15 mouse cellular contexts compared by ENCODE assay signal in the genomic region with DNA sequence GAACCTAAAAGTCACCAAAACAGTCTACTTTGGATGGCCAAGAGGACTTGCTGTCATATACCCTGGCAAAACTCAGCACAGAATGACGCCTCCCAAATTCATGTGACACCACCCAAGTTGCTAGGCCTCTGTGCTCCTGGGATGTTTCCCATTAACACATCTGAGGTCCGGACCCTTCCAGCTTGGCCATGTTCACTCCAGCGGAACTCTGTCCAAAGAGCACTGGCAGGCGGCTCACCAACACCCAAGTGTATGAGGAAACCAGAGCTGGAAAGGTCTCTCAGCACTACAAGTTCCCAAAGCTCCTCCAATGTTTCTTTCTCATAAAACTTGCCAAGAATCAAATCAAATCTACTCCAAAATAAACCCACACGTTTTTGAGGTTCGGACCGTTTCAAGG.
DNase-seq lines count a peak whose midpoint lies in the region; ATAC-seq and TF ChIP-seq lines count a peak whose summit lies in the region.
"Had no signal": no experiment of that assay in that cellular context is flagged by ENCODE, and none has a peak within 500 bp of the region (broad histone marks: within the 10 kb centered on the region; RNA-seq: fewer than 3 reads in every experiment).

No protein-coding gene starts in this region.

- H3K4me3 ChIP-seq in kidney, adult 2 months (ENCODE audit: insufficient read depth, low read depth, low read length), result no peak overlapping the region
- no peak overlapping the region for H3K4me3 ChIP-seq in kidney, embryonic 15.5 days (replicated peaks)
- no peak overlapping the region for H3K4me3 ChIP-seq in hindbrain, embryonic 12.5 days
- H3K4me3 ChIP-seq: heart, embryonic 15.5 days had no signal

- H3K9me3 ChIP-seq in kidney, embryonic 15.5 days (replicated peaks), result no peaks in the 10 kb centered on the region
- H3K9me3 ChIP-seq in hindbrain, embryonic 12.5 days (replicated peaks), result no peaks in the 10 kb centered on the region
- H3K9me3 ChIP-seq: heart, embryonic 15.5 days had no signal

- H3K9ac ChIP-seq in kidney, embryonic 15.5 days, result no peak overlapping the region
- H3K9ac ChIP-seq in hindbrain, embryonic 12.5 days, result no peak overlapping the region
- H3K9ac ChIP-seq: heart, embryonic 15.5 days had no signal

- 61% methylated on average over 7 of the region's 7 CpGs for WGBS in kidney, adult 2 months
- 85% methylated on average over 7 of the region's 7 CpGs for WGBS in kidney, embryonic 15.5 days
- WGBS in hindbrain, embryonic 12.5 days, result 91% methylated on average over 7 of the region's 7 CpGs

- no peaks in the 10 kb centered on the region for H3K4me1 ChIP-seq in kidney, adult 2 months (ENCODE audit: control insufficient read depth, insufficient read depth, low read length)
- no peaks in the 10 kb centered on the region for H3K4me1 ChIP-seq in kidney, embryonic 15.5 days
- no peaks in the 10 kb centered on the region for H3K4me1 ChIP-seq in hindbrain, embryonic 12.5 days
- H3K4me1 ChIP-seq: heart, embryonic 15.5 days had no signal

- H3K36me3 ChIP-seq in kidney, adult 2 months (ENCODE audit: control insufficient read depth, insufficient read depth, low read length), result no peaks in the 10 kb centered on the region
- H3K36me3 ChIP-seq in kidney, embryonic 15.5 days, result no peaks in the 10 kb centered on the region
- no peaks in the 10 kb centered on the region for H3K36me3 ChIP-seq in hindbrain, embryonic 12.5 days
- H3K36me3 ChIP-seq: heart, embryonic 15.5 days had no signal

- no peaks in the 10 kb centered on the region for H3K27me3 ChIP-seq in kidney, adult 2 months (replicated peaks; ENCODE audit: control insufficient read depth, insufficient read depth, low read length)
- H3K27me3 ChIP-seq in kidney, embryonic 15.5 days, result no peaks in the 10 kb centered on the region
- H3K27me3 ChIP-seq in hindbrain, embryonic 12.5 days, result no peaks in the 10 kb centered on the region
- H3K27me3 ChIP-seq: heart, embryonic 15.5 days; Patski had no signal

- peak; percentile 60 for DNase-seq in kidney, adult 2 months
- peak; percentile 39 for DNase-seq in gastrocnemius, postnatal 10 days
- DNase-seq in kidney, adult 8-10 months, result peak; percentile 22 to 30
- peak; percentile 56 for DNase-seq in lung, postnatal 25 days (ENCODE audit: low spot score)
- no peak for DNase-seq in spleen, adult 12 weeks (ENCODE audit: low spot score)
- no peak for DNase-seq in embryo, embryonic 9.5 days (ENCODE audit: extremely low spot score)
- DNase-seq: cerebellum, adult 8-10 months; right cerebral cortex, postnatal 4 days; thymus, adult 2 months had no signal

- no peak overlapping the region for H3K27ac ChIP-seq in kidney, adult 2 months (ENCODE audit: insufficient read depth, low read depth, low read length)
- no peak overlapping the region for H3K27ac ChIP-seq in kidney, embryonic 15.5 days
- no peak overlapping the region for H3K27ac ChIP-seq in hindbrain, embryonic 12.5 days
- H3K27ac ChIP-seq: heart, embryonic 15.5 days had no signal

- no peak for ATAC-seq in kidney, embryonic 15.5 days (replicated peaks; ENCODE audit: low FRiP score)
- ATAC-seq in hindbrain, embryonic 12.5 days (ENCODE audit: low FRiP score), result no peak
- ATAC-seq: CD4-positive, CD25-positive, alpha-beta regulatory T cell, adult 4 months; forebrain, embryonic 16.5 days; Patski had no signal

- no peak for TF ChIP-seq CTCF in kidney, adult 2 months (conservative IDR thresholded peaks at IDR 0.05; ENCODE audit: insufficient read depth, insufficient read length, low read depth, low read length)

- no peak for TF ChIP-seq POLR2A in kidney, adult 2 months (IDR thresholded peaks at IDR 0.05; ENCODE audit: low read depth, low read length)

- no peak overlapping the region for H3K4me2 ChIP-seq in kidney, embryonic 15.5 days
- no peak overlapping the region for H3K4me2 ChIP-seq in hindbrain, embryonic 12.5 days (replicated peaks)
- H3K4me2 ChIP-seq: heart, embryonic 15.5 days had no signal

Comparison
In these comparisons a context has a peak if more than half of its experiments do, and no peak if none do; other contexts are left out.
1. DNase-seq: peak in kidney, adult 2 months (single experiment), gastrocnemius, postnatal 10 days (single experiment), kidney, adult 8-10 months (2 of 2) and lung, postnatal 25 days (single experiment); none in spleen, adult 12 weeks (single experiment) and embryo, embryonic 9.5 days (single experiment).